Mouse (Mus musculus): ENCODE measurements around the gene Rhox8. TPM values are rescaled to one million over a fixed set of nuclear protein-coding genes. Genes with fewer than 3 reads are reported as not detected.
"Not testable (repeated sequence)": the region's sequence is repeated elsewhere in the genome, so short reads cannot be mapped to it uniquely, and the experiment has no call there.

The Rhox8 gene
- not detected in 2 replicates for total RNA-seq (2021)
- long read RNA-seq, experiment 1: 0 reads
- long read RNA-seq, experiment 2: 0 reads

DNA sequence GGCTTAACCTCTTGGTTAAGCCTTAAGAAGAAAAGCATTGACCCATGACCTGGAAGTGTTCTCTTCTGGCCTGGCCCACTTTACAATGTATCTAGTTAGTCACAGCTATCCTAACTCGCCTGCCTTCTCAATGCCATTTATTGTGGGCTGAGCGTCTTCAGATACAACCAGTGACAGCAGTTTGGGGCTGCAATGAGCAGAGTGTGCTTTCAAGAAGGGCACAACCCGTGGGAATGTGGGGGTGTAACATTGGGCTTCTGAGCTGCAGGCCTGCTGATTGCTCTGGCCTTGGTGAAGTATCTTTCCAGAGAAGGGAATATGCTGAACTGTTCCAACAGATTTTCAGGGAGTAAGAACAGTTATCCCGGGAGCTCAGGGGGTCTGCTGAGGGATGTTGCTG, at the start of gene Rhox8:
Rhox8 (minus strand) TSS at position 101 of the 400 bp plus-strand sequence.
- no peak for DNase-seq

DNA sequence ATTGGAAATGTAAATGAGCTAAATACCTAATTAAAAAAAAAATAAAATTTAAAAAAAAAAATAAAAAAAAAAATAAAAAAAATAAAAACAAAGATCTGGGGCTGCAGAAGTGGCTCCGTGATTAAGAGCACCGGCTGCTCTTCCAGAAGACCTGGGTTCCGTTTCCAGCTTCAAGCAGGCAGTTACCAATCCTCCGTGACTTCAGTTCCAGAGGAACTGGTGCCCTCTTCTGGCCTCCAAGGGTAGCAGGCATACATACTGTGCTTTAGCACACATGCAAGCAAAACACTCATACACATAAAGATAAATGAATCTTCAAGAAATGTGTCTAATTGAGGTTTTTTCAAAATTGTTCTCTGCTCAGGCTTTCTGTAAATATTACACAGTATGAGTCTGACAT, 37.6 kb upstream of the Rhox8 start:
- peak; percentile 12 for DNase-seq

DNA sequence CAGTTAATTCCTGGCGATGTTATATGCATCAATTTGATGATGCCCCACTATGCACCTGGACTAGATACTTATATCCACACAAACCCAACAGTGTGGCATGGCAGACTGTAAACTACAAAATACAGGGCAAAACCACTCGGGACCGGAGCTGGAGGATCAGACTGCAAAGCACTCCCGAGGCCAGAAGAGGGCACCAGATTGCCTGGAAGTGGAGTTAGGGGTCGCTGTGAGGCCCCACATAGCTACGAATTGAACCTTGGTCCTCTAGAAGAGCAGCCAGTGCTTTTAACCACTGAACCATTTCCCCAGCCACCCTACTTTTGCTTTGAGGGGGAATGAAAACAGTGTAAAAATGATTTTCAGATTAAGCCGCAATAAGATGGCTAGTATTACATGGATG, 29.8 kb upstream of the Rhox8 start:
- DNase-seq: peak; percentile 32

DNA sequence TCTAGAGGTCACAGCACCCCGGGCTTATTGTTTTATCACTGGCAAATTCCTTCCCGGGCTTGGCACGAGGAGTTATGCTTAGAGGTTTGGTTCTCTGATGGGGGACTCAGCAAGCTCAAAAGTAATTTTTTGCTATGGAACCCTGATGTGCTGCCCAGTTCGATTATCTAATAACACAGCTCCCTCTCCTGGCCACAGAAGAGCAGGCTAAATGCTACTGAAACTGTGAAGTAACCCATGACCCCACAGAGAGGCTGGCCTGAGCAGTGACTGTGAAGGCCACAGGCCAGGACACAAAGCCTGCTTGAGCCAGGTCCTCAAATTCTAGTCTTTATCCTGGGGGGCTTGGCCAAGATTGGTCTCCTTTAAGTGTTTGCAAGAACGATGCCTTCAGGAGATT, 25.0 kb upstream of the Rhox8 start:
- peak; percentile 44 for DNase-seq

DNA sequence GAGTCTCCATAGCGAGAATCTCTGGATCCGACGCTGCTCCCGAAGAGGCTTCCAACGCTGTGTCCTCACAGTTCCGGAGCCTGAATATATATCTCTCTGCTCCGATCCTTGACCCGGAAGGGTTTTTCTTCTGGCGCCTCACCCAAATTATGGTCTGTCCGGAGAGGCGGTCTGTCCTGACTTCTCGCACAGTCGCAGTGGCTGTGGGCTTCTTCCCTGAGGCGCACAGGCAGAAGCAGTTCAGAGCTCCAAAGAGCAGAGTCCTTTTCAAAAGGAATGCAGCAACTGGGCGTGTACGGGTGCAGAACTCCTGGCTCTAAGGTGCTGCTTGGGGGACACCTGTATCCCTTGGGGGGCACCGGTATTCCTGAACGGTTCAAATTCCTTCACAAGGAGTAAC, 22.9 kb upstream of the Rhox8 start, which contains the start of gene Rhox9:
Rhox9 (minus strand) TSS at position 101 of the 400 bp plus-strand sequence.
- DNase-seq: not testable (repeated sequence)

DNA sequence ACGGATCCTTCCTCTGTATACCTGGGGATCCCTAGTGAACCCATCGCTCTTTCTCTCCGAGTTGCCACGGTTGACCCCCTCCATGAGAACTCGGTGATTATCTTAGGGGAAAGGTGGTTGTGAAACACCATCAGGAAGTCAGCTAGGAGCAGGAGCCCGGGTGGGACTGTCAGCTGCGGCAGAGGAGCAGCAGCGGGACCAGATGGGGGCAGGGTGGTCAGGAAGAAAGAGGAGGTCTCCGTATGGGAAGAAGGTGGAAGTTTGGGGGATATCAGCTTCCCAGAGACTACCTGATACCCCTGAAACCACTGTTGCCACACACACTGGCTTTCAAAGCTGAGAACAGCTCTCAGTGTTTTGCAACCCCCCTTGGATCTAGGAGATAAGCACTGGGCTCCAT, 18.4 kb upstream of the Rhox8 start, which contains the start of gene Rhox7b:
Rhox7b (minus strand) TSS at position 101 of the 400 bp plus-strand sequence.
- not testable (repeated sequence) for DNase-seq

DNA sequence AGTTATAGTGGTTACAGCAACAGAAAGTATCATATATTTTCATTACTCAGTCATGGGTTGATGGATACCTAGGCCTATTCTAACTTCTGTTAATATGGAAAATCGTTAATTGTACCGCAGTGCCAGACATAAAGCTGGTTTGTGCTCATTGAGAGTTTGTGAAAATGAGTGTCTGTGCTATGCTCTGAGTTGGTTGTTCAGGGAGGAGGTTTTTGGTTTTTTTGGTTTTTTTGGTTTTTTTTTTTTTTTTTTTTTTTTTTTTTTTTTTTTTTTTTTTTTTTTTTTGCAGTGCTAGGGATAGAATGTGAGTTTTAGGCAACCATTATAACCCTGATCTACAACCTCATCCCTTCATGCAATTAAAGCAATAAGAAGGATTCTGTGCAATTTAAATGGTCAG, 7.1 kb downstream of the Rhox8 start:
- no peak for DNase-seq

DNA sequence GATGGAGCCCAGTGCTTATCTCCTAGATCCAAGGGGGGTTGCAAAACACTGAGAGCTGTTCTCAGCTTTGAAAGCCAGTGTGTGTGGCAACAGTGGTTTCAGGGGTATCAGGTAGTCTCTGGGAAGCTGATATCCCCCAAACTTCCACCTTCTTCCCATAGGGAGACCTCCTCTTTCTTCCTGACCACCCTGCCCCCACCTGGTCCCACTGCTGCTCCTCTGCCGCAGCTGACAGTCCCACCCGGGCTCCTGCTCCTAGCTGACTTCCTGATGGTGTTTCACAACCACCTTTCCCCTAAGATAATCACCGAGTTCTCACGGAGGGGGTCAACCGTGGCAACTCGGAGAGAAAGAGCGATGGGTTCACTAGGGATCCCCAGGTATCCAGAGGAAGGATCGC, 47.4 kb downstream of the Rhox8 start, which contains the start of gene Rhox7a:
Rhox7a (plus strand) TSS at position 301 of the 400 bp plus-strand sequence.
- not testable (repeated sequence) for DNase-seq

DNA sequence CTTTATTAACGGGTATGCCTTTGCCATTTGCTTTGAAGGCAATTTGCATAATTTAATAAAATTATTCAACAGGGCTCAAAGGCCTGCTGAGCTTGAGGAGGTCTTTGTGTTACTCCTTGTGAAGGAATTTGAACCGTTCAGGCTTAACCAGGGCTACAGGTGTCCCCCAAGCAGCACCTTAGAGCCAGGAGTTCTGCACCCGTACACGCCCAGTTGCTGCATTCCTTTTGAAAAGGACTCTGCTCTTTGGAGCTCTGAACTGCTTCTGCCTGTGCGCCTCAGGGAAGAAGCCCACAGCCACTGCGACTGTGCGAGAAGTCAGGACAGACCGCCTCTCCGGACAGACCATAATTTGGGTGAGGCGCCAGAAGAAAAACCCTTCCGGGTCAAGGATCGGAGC, 52.1 kb downstream of the Rhox8 start, which contains the start of gene Rhox6:
Rhox6 (plus strand) TSS at position 301 of the 400 bp plus-strand sequence.
- not testable (repeated sequence) for DNase-seq

Other genes starting within 250 kb of the Rhox8 start
- not detected in 2 replicates for gene Rhox2g, start 235.5 kb downstream of the Rhox8 start, total RNA-seq (2021)
- gene Rhox4g, start 227.6 kb downstream of the Rhox8 start, total RNA-seq (2021): not detected in 2 replicates
- gene Rhox3h, start 210.2 kb downstream of the Rhox8 start, total RNA-seq (2021): not detected in 2 replicates
- gene Rhox2h, start 205.7 kb downstream of the Rhox8 start, total RNA-seq (2021): not detected in 2 replicates
- gene Rhox5, start 74.1 kb downstream of the Rhox8 start, total RNA-seq (2021): not detected in 2 replicates
- not detected in 2 replicates for gene Rhox6, start 52.0 kb downstream of the Rhox8 start, total RNA-seq (2021)
- gene Rhox7a, start 47.3 kb downstream of the Rhox8 start, total RNA-seq (2021): not detected in 2 replicates
- gene Rhox7b, start 18.3 kb upstream of the Rhox8 start, total RNA-seq (2021): not detected in 2 replicates
- gene Rhox9, start 22.8 kb upstream of the Rhox8 start, total RNA-seq (2021): not detected in 2 replicates
- gene Btg1-ps1, start 139.9 kb upstream of the Rhox8 start, total RNA-seq (2021): not detected in 2 replicates
- gene Btg1-ps2, start 164.2 kb upstream of the Rhox8 start, total RNA-seq (2021): not detected in 2 replicates
- not detected in 2 replicates for gene Rhox10, start 187.5 kb upstream of the Rhox8 start, total RNA-seq (2021)
- not detected in 2 replicates for gene Rhox11, start 206.2 kb upstream of the Rhox8 start, total RNA-seq (2021)
- not detected in 2 replicates for gene Rhox12, start 232.0 kb upstream of the Rhox8 start, total RNA-seq (2021)
- not detected in 2 replicates for gene Rhox13, start 242.3 kb upstream of the Rhox8 start, total RNA-seq (2021)